16 mouse cellular contexts compared by ENCODE assay signal in the genomic region with DNA sequence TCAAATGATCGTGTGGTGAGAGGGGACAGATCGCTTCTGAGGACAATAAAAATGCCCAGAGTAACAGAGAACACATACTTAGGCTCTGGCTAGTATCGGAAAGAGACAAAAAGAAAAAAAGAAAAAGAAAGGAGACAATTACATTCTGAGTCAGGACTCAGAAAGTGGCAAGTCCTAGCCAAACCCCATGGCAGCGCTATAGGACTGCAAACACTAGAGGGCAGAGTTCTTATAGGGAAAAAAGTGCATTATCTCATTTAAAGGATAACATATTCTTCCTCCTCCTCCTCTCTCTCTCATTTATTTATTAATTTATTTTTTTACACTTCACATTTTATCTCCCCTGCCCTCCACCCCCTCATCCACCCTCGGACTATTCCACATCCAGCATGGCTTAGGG.
DNase-seq lines count a peak whose midpoint lies in the region; ATAC-seq and TF ChIP-seq lines count a peak whose summit lies in the region.
"Had no signal": no experiment of that assay in that cellular context is flagged by ENCODE, and none has a peak within 500 bp of the region (broad histone marks: within the 10 kb centered on the region; RNA-seq: fewer than 3 reads in every experiment).

No protein-coding gene starts in this region.

- no peaks in the 10 kb centered on the region for H3K9me3 ChIP-seq in liver, embryonic 12.5 days (replicated peaks)
- H3K9me3 ChIP-seq: embryonic facial prominence, embryonic 13.5 days; forebrain, embryonic 13.5 days; lung, embryonic 15.5 days; neural tube, embryonic 15.5 days; stomach, embryonic 15.5 days had no signal

- ATAC-seq in liver, embryonic 12.5 days = no peak
- ATAC-seq: forebrain, embryonic 13.5 days; intestine, embryonic 16.5 days; midbrain, embryonic 16.5 days had no signal

- no peak overlapping the region for H3K4me2 ChIP-seq in liver, embryonic 12.5 days
- H3K4me2 ChIP-seq: embryonic facial prominence, embryonic 13.5 days; forebrain, embryonic 13.5 days; lung, embryonic 15.5 days; neural tube, embryonic 15.5 days; stomach, embryonic 15.5 days had no signal

- no peak overlapping the region for H3K27ac ChIP-seq in liver, adult 2 months (replicated peaks; ENCODE audit: insufficient read depth, low read depth, low read length)
- no peak overlapping the region for H3K27ac ChIP-seq in liver, embryonic 12.5 days
- H3K27ac ChIP-seq: embryonic facial prominence, embryonic 13.5 days; forebrain, embryonic 13.5 days; lung, embryonic 15.5 days; neural tube, embryonic 15.5 days; stomach, embryonic 15.5 days had no signal

- H3K27me3 ChIP-seq in liver, adult 2 months (ENCODE audit: control insufficient read depth, insufficient read depth, low read length) = no peaks in the 10 kb centered on the region
- no peaks in the 10 kb centered on the region for H3K27me3 ChIP-seq in liver, embryonic 12.5 days (replicated peaks)
- H3K27me3 ChIP-seq: embryonic facial prominence, embryonic 13.5 days; lung, embryonic 15.5 days; neural tube, embryonic 15.5 days; stomach, embryonic 15.5 days had no signal

- TF ChIP-seq POLR2A in liver, adult 2 months (IDR thresholded peaks at IDR 0.05; ENCODE audit: extremely low read depth, insufficient read depth, low read length) = no peak
- TF ChIP-seq POLR2A in brain, embryonic 14.5 days (IDR thresholded peaks at IDR 0.05; ENCODE audit: borderline replicate concordance, extremely low read depth, insufficient read depth, insufficient read length, poor library complexity, severe bottlenecking) = no peak

- H3K9ac ChIP-seq in liver, adult 2 months (ENCODE audit: low read depth, low read length) = no peak overlapping the region
- H3K9ac ChIP-seq in liver, embryonic 12.5 days = no peak overlapping the region
- H3K9ac ChIP-seq: embryonic facial prominence, embryonic 13.5 days; forebrain, embryonic 13.5 days; lung, embryonic 15.5 days; neural tube, embryonic 15.5 days; stomach, embryonic 15.5 days had no signal

- TF ChIP-seq CTCF in liver, adult 2 months (IDR thresholded peaks at IDR 0.05; ENCODE audit: low read depth, low read length) = peak; percentile 22; the same call in 1 of the 2 replicates
- peak; percentile 43; the same call in 1 of the 2 replicates for TF ChIP-seq CTCF in brain, embryonic 14.5 days (IDR thresholded peaks at IDR 0.05; ENCODE audit: borderline replicate concordance, extremely low read depth, insufficient read depth, insufficient read length)

- no peaks in the 10 kb centered on the region for H3K36me3 ChIP-seq in liver, adult 2 months (ENCODE audit: control insufficient read depth, insufficient read depth, low read length)
- H3K36me3 ChIP-seq in liver, embryonic 12.5 days = no peaks in the 10 kb centered on the region
- H3K36me3 ChIP-seq: embryonic facial prominence, embryonic 13.5 days; lung, embryonic 15.5 days; neural tube, embryonic 15.5 days; stomach, embryonic 15.5 days had no signal

- peak; percentile 26 to 27 for DNase-seq in cerebellum, postnatal 10 days
- DNase-seq in cerebellum, adult 8-10 months = no peak
- no peak for DNase-seq in liver, adult 2 months (ENCODE audit: extremely low read depth, low read depth, low spot score)
- DNase-seq in 416B (ENCODE audit: low read depth) = peak; percentile 41
- DNase-seq in brain, embryonic 14.5 days (ENCODE audit: low read depth) = no peak
- no peak for DNase-seq in gastrocnemius, adult 8-10 months (ENCODE audit: low spot score in 2 of 2)
- no peak for DNase-seq in frontal cortex, postnatal 10 days (ENCODE audit: low spot score in 2 of 2)
- DNase-seq: cerebellum, postnatal 25 days had no signal

- no peaks in the 10 kb centered on the region for H3K79me2 ChIP-seq in liver, adult 2 months (ENCODE audit: control insufficient read depth, insufficient read depth, low read length)

- no peak overlapping the region for H3K4me3 ChIP-seq in liver, adult 2 months (ENCODE audit: insufficient read depth, low read depth, low read length)
- H3K4me3 ChIP-seq in liver, embryonic 12.5 days = no peak overlapping the region
- H3K4me3 ChIP-seq: embryonic facial prominence, embryonic 13.5 days; forebrain, embryonic 13.5 days; lung, embryonic 15.5 days; neural tube, embryonic 15.5 days; stomach, embryonic 15.5 days had no signal

- H3K4me1 ChIP-seq in liver, adult 2 months (ENCODE audit: control insufficient read depth, insufficient read depth, low read length) = peaks cover 2% of the 10 kb centered on the region
- H3K4me1 ChIP-seq in liver, embryonic 12.5 days = no peaks in the 10 kb centered on the region; the same call in 1 of the 2 replicates
- H3K4me1 ChIP-seq: stomach, embryonic 15.5 days had no signal

- WGBS in liver, adult 2 months = 88% methylated on average over 5 of the region's 5 CpGs
- 60% methylated on average over 5 of the region's 5 CpGs for WGBS in liver, embryonic 12.5 days (ENCODE audit: insufficient replicate concordance)

Comparison
In these comparisons a context has a peak if more than half of its experiments do, and no peak if none do; other contexts are left out.
1. DNase-seq: peak in cerebellum, postnatal 10 days (2 of 2) and 416B (single experiment); none in cerebellum, adult 8-10 months (single experiment), liver, adult 2 months (single experiment), brain, embryonic 14.5 days (single experiment), gastrocnemius, adult 8-10 months (0 of 2) and frontal cortex, postnatal 10 days (0 of 2).